Mouse (Mus musculus): ENCODE data around the gene Patj.

GRCm38 (mm10) chr4:98541591-98541990 lies 146.0 kb downstream of the Patj start:
- TF ChIP-seq CTCF (IDR thresholded peaks at IDR 0.05; ENCODE audit: borderline replicate concordance, extremely low read depth, insufficient read depth, insufficient read length), result no peak
- no peak for TF ChIP-seq POLR2A (IDR thresholded peaks at IDR 0.05; ENCODE audit: borderline replicate concordance, extremely low read depth, insufficient read depth, insufficient read length, poor library complexity, severe bottlenecking)

Data from brain, embryonic 14.5 days (tissue).